Mouse (Mus musculus): ENCODE measurements around the gene Ppp1r9b. TPM values are rescaled to one million over a fixed set of nuclear protein-coding genes. Genes with fewer than 3 reads are reported as not detected.

The Ppp1r9b gene
- polyA plus RNA-seq, 1 experiment from 2014 or later = 4.9 TPM

- no peak for ATAC-seq (ENCODE audit: low FRiP score, low TSS enrichment)
Observed at GRCm38 (mm10) chr11:95032945-95033344, 42.1 kb downstream of the Ppp1r9b start.

GRCm38 (mm10) chr11:95033617-95034016, 42.8 kb downstream of the Ppp1r9b start:
- ATAC-seq (ENCODE audit: low FRiP score, low TSS enrichment) (peak; percentile 45), DNase-seq (ENCODE audit: low spot score) (peak; percentile 62)
- no peaks in the 10 kb centered on the region for H3K4me1 ChIP-seq (replicated peaks; ENCODE audit: control insufficient read depth, insufficient read depth)
- H3K9me3 ChIP-seq (ENCODE audit: control insufficient read depth, low read length) = no peaks in the 10 kb centered on the region
- H3K27me3 ChIP-seq (ENCODE audit: control insufficient read depth, insufficient read depth, low read length) = no peaks in the 10 kb centered on the region
- 49% methylated on average over 14 of the region's 14 CpGs for WGBS
- H3K36me3 ChIP-seq (ENCODE audit: control insufficient read depth, insufficient read depth, low read length) = peaks cover 6% of the 10 kb centered on the region
- no peak overlapping the region for H3K9ac ChIP-seq (ENCODE audit: low read length)
- no peak overlapping the region for H3K27ac ChIP-seq (replicated peaks)
- TF ChIP-seq CTCF (IDR thresholded peaks at IDR 0.05; ENCODE audit: low read depth) (no peak), EP300 (optimal IDR thresholded peaks at IDR 0.05) (no peak)
- no peak overlapping the region for H3K4me2 ChIP-seq (replicated peaks; ENCODE audit: low read depth)
- H3K4me3 ChIP-seq (ENCODE audit: low read depth, low read length) = no peak overlapping the region

More at GRCm38 (mm10) chr11:95032945-95033344, 42.1 kb downstream of the Ppp1r9b start:
- Histone ChIP-seq H3K4me3 (ENCODE audit: low read depth, low read length) (no peak overlapping the region), H3K27me3 (ENCODE audit: control insufficient read depth, insufficient read depth, low read length) (no peaks in the 10 kb centered on the region), H3K4me1 (replicated peaks; ENCODE audit: control insufficient read depth, insufficient read depth) (no peaks in the 10 kb centered on the region), H3K9me3 (ENCODE audit: control insufficient read depth, low read length) (no peaks in the 10 kb centered on the region), H3K36me3 (ENCODE audit: control insufficient read depth, insufficient read depth, low read length) (peaks cover 6% of the 10 kb centered on the region), H3K27ac (replicated peaks) (no peak overlapping the region), H3K4me2 (replicated peaks; ENCODE audit: low read depth) (no peak overlapping the region), H3K9ac (ENCODE audit: low read length) (no peak overlapping the region)
- 32% methylated on average over 6 of the region's 6 CpGs for WGBS
- no peak for DNase-seq (ENCODE audit: low spot score)
- TF ChIP-seq EP300 (optimal IDR thresholded peaks at IDR 0.05) = no peak
- TF ChIP-seq CTCF (IDR thresholded peaks at IDR 0.05; ENCODE audit: low read depth) = no peak

GRCm38 (mm10) chr11:95034902-95035301, 44.1 kb downstream of the Ppp1r9b start:
- Histone ChIP-seq H3K36me3 (ENCODE audit: control insufficient read depth, insufficient read depth, low read length) (peaks cover 3% of the 10 kb centered on the region), H3K27ac (replicated peaks) (no peak overlapping the region), H3K4me2 (replicated peaks; ENCODE audit: low read depth) (no peak overlapping the region), H3K4me1 (replicated peaks; ENCODE audit: control insufficient read depth, insufficient read depth) (no peaks in the 10 kb centered on the region), H3K27me3 (ENCODE audit: control insufficient read depth, insufficient read depth, low read length) (no peaks in the 10 kb centered on the region), H3K9ac (ENCODE audit: low read length) (no peak overlapping the region), H3K9me3 (ENCODE audit: control insufficient read depth, low read length) (no peaks in the 10 kb centered on the region), H3K4me3 (ENCODE audit: low read depth, low read length) (no peak overlapping the region)
- DNase-seq (ENCODE audit: low spot score) = no peak
- WGBS = 56% methylated on average over 10 of the region's 10 CpGs
- no peak for TF ChIP-seq EP300 (optimal IDR thresholded peaks at IDR 0.05)
- TF ChIP-seq CTCF (IDR thresholded peaks at IDR 0.05; ENCODE audit: low read depth) = no peak
- ATAC-seq (ENCODE audit: low FRiP score, low TSS enrichment) = no peak

GRCm38 (mm10) chr11:95036521-95036920, 45.7 kb downstream of the Ppp1r9b start:
- Histone ChIP-seq H3K4me2 (replicated peaks; ENCODE audit: low read depth) (no peak overlapping the region), H3K27ac (replicated peaks) (no peak overlapping the region), H3K36me3 (ENCODE audit: control insufficient read depth, insufficient read depth, low read length) (peaks cover 2% of the 10 kb centered on the region; the same call in 1 of the 2 replicates), H3K4me1 (replicated peaks; ENCODE audit: control insufficient read depth, insufficient read depth) (peaks cover 3% of the 10 kb centered on the region), H3K9ac (ENCODE audit: low read length) (no peak overlapping the region), H3K4me3 (ENCODE audit: low read depth, low read length) (no peak overlapping the region), H3K9me3 (ENCODE audit: control insufficient read depth, low read length) (no peaks in the 10 kb centered on the region), H3K27me3 (ENCODE audit: control insufficient read depth, insufficient read depth, low read length) (no peaks in the 10 kb centered on the region)
- 89% methylated on average over 5 of the region's 5 CpGs for WGBS
- TF ChIP-seq CTCF (IDR thresholded peaks at IDR 0.05; ENCODE audit: low read depth) = no peak
- TF ChIP-seq EP300 (optimal IDR thresholded peaks at IDR 0.05) = no peak
- DNase-seq (ENCODE audit: low spot score) (no peak), ATAC-seq (ENCODE audit: low FRiP score, low TSS enrichment) (no peak)

GRCm38 (mm10) chr11:95037306-95037705, 46.5 kb downstream of the Ppp1r9b start:
- Histone ChIP-seq H3K4me3 (ENCODE audit: low read depth, low read length) (no peak overlapping the region), H3K36me3 (ENCODE audit: control insufficient read depth, insufficient read depth, low read length) (0 out of 2 replicates have a peak, but pooled peaks cover 2% of the 10 kb centered on the region), H3K27me3 (ENCODE audit: control insufficient read depth, insufficient read depth, low read length) (no peaks in the 10 kb centered on the region), H3K4me1 (replicated peaks; ENCODE audit: control insufficient read depth, insufficient read depth) (peaks cover 3% of the 10 kb centered on the region), H3K9me3 (ENCODE audit: control insufficient read depth, low read length) (no peaks in the 10 kb centered on the region), H3K4me2 (replicated peaks; ENCODE audit: low read depth) (no peak overlapping the region), H3K9ac (ENCODE audit: low read length) (no peak overlapping the region; the same call in 1 of the 2 replicates), H3K27ac (replicated peaks) (no peak overlapping the region)
- ATAC-seq (ENCODE audit: low FRiP score, low TSS enrichment) (no peak), DNase-seq (ENCODE audit: low spot score) (no peak)
- WGBS = 53% methylated on average over 6 of the region's 6 CpGs
- TF ChIP-seq CTCF (IDR thresholded peaks at IDR 0.05; ENCODE audit: low read depth) (no peak), EP300 (optimal IDR thresholded peaks at IDR 0.05) (no peak)

GRCm38 (mm10) chr11:95038156-95038817, 47.5 kb downstream of the Ppp1r9b start:
- no peak for TF ChIP-seq CTCF (IDR thresholded peaks at IDR 0.05; ENCODE audit: low read depth)
- no peak for TF ChIP-seq EP300 (optimal IDR thresholded peaks at IDR 0.05)
- H3K27me3 ChIP-seq (ENCODE audit: control insufficient read depth, insufficient read depth, low read length) = no peaks in the 10 kb centered on the region
- H3K4me1 ChIP-seq (replicated peaks; ENCODE audit: control insufficient read depth, insufficient read depth) = peaks cover 3% of the 10 kb centered on the region
- DNase-seq (ENCODE audit: low spot score) (no peak), ATAC-seq (ENCODE audit: low FRiP score, low TSS enrichment) (no peak)
- no peak overlapping the region for H3K4me2 ChIP-seq (replicated peaks; ENCODE audit: low read depth)
- no peak overlapping the region for H3K9ac ChIP-seq (ENCODE audit: low read length)
- no peak overlapping the region for H3K4me3 ChIP-seq (ENCODE audit: low read depth, low read length)
- WGBS = 64% methylated on average over 14 of the region's 14 CpGs
- no peaks in the 10 kb centered on the region for H3K9me3 ChIP-seq (ENCODE audit: control insufficient read depth, low read length)
- H3K36me3 ChIP-seq (ENCODE audit: control insufficient read depth, insufficient read depth, low read length) = 0 out of 2 replicates have a peak, but pooled peaks cover 2% of the 10 kb centered on the region
- no peak overlapping the region for H3K27ac ChIP-seq (replicated peaks)
